Mouse (Mus musculus): ENCODE data around the gene Zbtb8os.
"Not testable (repeated sequence)": the region's sequence is repeated elsewhere in the genome, so short reads cannot be mapped to it uniquely, and the experiment has no call there.

Zbtb8os gene

GRCm38 (mm10) chr4:129332846-129333245 is 2.6 kb upstream of the Zbtb8os start:
- no peak for DNase-seq (ENCODE audit: low read depth, low spot score)

GRCm38 (mm10) chr4:129334677-129335215 is 749 bp upstream of the Zbtb8os start:
- DNase-seq (ENCODE audit: low read depth, low spot score), result no peak

GRCm38 (mm10) chr4:129336291-129336690 is 796 bp downstream of the Zbtb8os start:
- no peak for DNase-seq (ENCODE audit: low read depth, low spot score)

- DNase-seq (ENCODE audit: low read depth, low spot score), result no peak
Observed at GRCm38 (mm10) chr4:129339743-129340142, 4.2 kb downstream of the Zbtb8os start.

- peak; percentile 26 for DNase-seq (ENCODE audit: low read depth, low spot score)
Observed at GRCm38 (mm10) chr4:129341888-129342287, 6.4 kb downstream of the Zbtb8os start.

GRCm38 (mm10) chr4:129342705-129343104 is 7.2 kb downstream of the Zbtb8os start:
- no peak for DNase-seq (ENCODE audit: low read depth, low spot score)

GRCm38 (mm10) chr4:129346481-129347154 is 11.1 kb downstream of the Zbtb8os start:
- no peak for DNase-seq (ENCODE audit: low read depth, low spot score)

- no peak for DNase-seq (ENCODE audit: low read depth, low spot score)
Observed at GRCm38 (mm10) chr4:129350644-129351043, 15.1 kb downstream of the Zbtb8os start.

- no peak for DNase-seq (ENCODE audit: low read depth, low spot score)
Observed at GRCm38 (mm10) chr4:129351111-129351510, 15.6 kb downstream of the Zbtb8os start.

- DNase-seq (ENCODE audit: low read depth, low spot score), result no peak
Observed at GRCm38 (mm10) chr4:129353176-129353575, 17.7 kb downstream of the Zbtb8os start.

- no peak for DNase-seq (ENCODE audit: low read depth, low spot score)
Observed at GRCm38 (mm10) chr4:129354236-129354635, 18.7 kb downstream of the Zbtb8os start.

GRCm38 (mm10) chr4:129357613-129358163 is 22.2 kb downstream of the Zbtb8os start:
- DNase-seq (ENCODE audit: low read depth, low spot score), result no peak

- DNase-seq (ENCODE audit: low read depth, low spot score), result not testable (repeated sequence)
Observed at GRCm38 (mm10) chr4:129362238-129362637, 26.7 kb downstream of the Zbtb8os start.

GRCm38 (mm10) chr4:129362771-129363170 is 27.3 kb downstream of the Zbtb8os start:
- DNase-seq (ENCODE audit: low read depth, low spot score), result no peak

GRCm38 (mm10) chr4:129363463-129363862 is 28.0 kb downstream of the Zbtb8os start:
- no peak for DNase-seq (ENCODE audit: low read depth, low spot score)

- no peak for DNase-seq (ENCODE audit: low read depth, low spot score)
Observed at GRCm38 (mm10) chr4:129364379-129364778, 28.9 kb downstream of the Zbtb8os start.

- DNase-seq (ENCODE audit: low read depth, low spot score), result no peak
Observed at GRCm38 (mm10) chr4:129365224-129365623, 29.7 kb downstream of the Zbtb8os start.

- no peak for DNase-seq (ENCODE audit: low read depth, low spot score)
Observed at GRCm38 (mm10) chr4:129371391-129371790, 35.9 kb downstream of the Zbtb8os start.

GRCm38 (mm10) chr4:129373202-129373976 is 37.9 kb downstream of the Zbtb8os start:
- DNase-seq (ENCODE audit: low read depth, low spot score), result no peak

GRCm38 (mm10) chr4:129374219-129374755 is 38.8 kb downstream of the Zbtb8os start:
- no peak for DNase-seq (ENCODE audit: low read depth, low spot score)

- DNase-seq (ENCODE audit: low read depth, low spot score), result no peak
Observed at GRCm38 (mm10) chr4:129375000-129375399, 39.5 kb downstream of the Zbtb8os start.

- no peak for DNase-seq (ENCODE audit: low read depth, low spot score)
Observed at GRCm38 (mm10) chr4:129375821-129376220, 40.3 kb downstream of the Zbtb8os start.

Measured in WW6 (cell line).